Mouse (Mus musculus) right cerebral cortex, postnatal 14 days (tissue): Measurements from ENCODE around the gene Hdac1.
"Not testable (repeated sequence)": the region's sequence is repeated elsewhere in the genome, so short reads cannot be mapped to it uniquely, and the experiment has no call there.

Experiments
- DNase-seq: peaks from one replicate; pipeline ENCODE4 v3.0.0; 2022

Gene Hdac1

DNA sequence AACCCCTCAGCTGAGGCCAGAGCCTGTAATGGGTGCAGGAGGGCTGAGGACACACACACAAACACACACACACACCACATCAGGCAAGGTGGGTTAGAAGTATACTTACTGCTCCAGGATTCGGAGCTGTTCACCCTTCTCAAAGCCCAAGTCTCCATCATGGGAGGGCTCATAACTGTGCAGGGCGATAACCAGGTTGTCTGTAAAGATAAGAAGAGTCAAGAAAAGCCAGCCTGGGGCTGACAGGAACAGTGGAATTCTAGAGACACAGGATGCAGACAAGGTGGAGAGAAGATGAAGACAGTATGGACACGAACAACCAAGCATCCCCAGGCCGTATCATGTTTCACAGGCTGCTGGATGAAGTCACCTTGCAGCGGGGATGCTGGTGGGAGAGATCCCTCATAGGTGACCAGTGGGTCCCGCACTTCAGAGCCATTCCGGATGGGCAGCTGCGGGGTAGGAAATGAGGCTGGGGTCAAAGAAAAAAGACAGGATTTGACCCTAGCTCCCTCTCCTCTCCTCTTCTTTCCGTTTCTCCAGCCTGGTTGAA lies 14.8 kb upstream of the Hdac1 start:
- DNase-seq: no peak

DNA sequence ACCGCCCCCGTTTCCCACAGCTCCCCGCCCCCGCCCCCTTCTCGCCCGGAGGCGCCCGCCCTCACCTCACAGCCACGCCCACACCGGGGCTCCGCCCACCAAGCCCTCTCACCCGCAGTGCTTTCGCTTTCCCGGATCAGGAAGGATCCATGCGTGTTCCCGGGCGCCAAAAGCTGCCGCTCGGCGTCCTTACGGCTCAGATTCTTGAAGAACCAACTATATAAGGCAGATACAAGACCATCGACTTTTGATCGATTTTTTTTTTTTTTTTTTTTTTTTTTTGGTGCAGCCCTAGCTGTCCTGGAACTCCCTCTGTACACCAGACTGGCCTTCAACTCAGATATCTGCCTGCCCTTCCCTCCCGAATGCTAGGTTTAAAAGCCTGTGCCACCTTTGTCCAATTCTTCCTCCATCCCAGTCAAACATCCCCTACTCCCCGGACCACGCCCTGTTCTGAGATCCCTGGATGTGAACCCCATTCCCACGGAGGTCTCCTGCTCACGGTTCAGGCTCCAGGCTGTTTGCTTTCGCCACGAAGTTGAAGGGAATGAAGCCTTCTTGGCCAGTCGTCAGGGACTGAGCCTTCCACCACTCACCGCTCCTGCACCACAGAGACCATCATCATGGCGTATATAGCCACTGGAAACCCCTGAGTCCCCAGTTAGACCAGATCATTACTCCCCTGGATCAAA lies 14.2 kb upstream of the Hdac1 start:
- peak; percentile 81 for DNase-seq

DNA sequence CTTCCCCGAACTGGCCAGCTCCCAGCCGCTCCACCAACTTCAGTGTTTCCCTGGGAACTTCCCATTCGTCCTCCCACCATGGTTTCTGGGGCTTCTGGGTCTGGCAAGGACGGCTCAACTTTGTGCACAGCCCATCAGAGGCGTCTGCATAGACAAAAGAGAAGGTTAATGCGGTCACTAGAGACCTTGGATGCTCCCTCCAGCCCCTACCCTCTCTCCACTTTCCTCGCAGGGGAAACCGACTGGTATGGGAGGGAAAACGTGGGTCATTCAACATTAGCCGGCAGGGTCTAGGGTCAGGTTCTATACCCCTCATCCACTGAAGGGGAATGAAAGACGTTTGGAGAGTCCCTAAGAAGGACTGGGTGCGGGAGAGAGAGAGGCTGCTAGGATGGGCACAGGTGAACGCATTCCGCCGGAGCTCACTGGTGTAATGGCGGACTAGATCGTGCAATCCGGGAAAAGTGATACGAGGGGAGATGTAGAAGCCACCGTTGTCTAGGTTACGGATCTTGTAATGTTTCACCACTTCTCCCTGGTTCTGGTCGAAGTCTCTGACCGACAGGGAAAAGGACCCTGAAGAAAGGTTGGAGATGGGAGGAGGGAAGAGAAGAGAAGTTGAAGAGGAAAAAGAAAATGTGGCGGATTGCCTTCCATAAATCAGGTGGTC lies 13.5 kb upstream of the Hdac1 start:
- DNase-seq: no peak

DNA sequence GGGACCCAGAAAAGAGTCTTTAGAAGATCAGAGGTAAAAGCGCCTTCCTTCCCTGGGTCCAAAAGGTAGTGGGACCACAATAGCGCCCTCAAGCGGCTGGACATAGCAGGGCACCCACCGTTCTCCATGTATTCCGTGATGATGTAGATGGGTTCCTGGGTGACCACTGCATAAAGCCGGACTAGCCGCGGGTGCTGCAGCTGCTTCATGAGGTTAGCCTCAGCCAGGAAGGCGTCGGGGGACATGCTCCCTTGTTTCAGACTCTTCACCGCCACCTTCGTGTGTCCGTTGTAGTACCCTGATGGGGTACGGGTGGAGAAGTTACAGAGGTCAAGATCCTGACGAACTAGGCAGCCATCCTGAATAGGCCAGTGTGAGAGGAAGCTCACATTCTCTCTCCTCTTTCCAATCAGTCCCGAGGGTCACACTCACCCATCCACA lies 12.9 kb upstream of the Hdac1 start:
- DNase-seq: peak; percentile 55

DNA sequence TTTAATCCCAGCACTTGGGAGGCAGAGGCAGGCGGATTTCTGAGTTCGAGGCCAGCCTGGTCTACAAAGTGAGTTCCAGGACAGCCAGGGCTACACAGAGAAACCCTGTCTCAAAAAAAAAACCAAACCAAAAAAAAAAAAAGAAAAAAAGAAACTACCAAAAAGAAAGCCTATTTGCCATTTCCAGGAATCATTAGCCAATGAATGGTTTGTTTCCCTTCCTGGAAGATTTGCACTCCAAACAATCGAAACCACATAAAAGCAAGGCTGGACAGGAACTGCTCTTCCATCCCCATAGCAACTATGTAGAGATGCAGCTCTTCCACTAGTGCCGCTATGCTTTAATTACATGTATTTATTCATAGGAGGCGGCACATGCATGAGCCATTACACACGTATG lies 12.0 kb upstream of the Hdac1 start:
- not testable (repeated sequence) for DNase-seq

DNA sequence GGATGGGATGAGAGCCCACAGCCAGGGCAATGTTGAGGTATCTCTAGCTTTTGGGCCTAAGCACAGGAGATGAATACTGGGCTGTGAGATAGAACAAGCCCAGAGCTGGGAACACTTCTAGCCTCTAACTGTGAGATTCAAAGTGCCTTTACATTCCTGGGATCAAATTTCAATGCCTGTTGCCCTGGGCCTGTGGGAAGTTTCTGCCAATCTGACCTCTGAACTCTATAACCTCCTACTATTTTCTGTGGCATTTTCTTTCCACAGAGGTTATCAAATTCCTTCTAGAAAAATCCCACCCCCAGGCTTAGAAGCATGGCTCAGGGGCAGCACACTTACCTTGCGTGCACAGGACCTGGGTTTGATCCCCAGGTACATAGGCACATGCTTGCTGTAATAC lies 7.8 kb upstream of the Hdac1 start:
- no peak for DNase-seq

DNA sequence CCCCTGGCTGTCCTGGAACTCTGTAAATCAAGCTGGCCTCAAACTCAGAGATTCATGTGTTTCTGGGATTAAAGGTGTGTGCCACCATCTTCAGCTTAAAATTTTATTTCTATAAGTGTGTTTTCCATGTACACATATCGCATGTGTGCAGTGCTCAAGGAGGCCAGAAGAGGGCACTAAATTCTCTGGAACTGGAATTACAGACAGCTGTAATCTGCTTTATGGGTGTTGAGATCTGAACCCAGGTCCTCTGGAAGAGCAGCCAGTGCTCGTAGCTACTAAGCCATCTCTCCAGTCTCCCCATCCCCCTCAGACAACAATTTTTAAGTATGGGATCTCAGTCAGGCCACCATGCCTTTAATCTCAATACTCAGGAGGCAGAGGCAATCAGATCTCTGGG lies 6.8 kb upstream of the Hdac1 start:
- DNase-seq: peak; percentile 18

DNA sequence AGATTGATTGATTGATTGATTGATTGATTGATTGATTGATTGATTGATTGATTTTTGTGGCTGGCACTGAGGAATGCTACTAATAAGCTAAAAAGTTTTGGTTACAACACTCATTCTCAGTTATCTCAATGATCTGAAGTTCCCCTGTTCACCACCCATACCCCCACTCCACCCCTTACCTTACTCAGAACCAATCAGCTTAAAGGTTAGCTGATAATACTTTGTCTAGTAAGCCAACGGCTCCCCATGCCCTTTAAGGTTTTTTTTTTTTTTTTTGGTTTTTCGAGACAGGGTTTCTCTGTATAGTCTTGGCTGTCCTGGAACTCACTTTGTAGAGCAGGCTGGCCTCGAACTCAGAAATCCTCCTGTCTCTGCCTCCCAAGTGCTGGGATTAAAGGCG lies 5.1 kb upstream of the Hdac1 start:
- DNase-seq: not testable (repeated sequence)

DNA sequence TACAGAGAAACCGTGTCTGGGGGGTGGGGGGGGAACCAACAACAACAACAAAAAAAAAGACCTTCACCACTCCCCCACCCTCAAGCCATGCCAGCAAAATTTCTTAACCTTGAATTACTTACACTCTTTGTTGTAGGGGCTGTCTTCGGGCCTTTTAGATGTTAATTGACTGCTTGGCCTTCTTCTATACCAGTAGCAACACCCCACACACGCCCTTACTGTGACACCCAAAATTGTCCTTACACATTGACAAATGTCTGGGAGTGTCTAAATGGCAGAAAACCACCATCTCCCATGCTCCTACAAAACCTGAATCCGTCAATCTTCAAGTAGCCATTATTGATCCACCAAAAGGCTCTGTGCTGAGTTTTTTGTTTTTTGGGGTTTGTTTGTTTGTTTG lies 1.6 kb upstream of the Hdac1 start:
- no peak for DNase-seq

DNA sequence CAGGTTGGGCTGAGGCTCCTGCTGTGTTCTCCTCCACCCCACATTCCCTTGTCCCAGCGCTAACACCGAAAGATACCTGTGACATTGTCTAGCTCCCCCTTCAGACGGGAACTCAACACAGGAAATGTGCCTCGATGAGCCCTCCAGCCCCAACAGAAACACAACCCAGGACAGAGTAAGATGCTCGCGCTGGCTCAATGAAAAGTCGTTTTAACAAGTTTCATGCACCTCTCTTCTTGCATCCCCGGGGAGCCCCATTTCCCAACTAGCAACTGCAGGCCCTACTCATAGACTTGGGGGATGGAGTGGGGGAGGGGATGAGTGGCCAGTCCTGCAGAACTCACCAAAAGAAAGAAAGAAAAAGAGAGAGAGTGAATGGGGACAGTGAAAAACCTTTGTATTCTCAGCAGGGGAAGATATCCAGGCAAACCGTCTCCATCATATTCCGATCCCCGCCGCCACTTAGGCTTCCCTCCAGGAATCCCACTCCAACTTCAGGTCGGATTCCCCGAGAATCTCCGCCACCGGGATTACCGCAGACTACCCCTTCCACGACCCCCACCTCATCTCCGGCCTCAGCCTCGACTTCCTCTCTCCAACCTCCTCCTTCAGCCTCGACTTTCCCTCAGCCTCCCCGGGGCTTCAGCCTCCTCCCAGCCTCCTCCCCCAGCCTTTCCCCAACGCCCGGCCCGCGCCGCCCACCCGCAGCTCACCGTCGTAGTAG lies 483 bp downstream of the Hdac1 start:
- no peak for DNase-seq

DNA sequence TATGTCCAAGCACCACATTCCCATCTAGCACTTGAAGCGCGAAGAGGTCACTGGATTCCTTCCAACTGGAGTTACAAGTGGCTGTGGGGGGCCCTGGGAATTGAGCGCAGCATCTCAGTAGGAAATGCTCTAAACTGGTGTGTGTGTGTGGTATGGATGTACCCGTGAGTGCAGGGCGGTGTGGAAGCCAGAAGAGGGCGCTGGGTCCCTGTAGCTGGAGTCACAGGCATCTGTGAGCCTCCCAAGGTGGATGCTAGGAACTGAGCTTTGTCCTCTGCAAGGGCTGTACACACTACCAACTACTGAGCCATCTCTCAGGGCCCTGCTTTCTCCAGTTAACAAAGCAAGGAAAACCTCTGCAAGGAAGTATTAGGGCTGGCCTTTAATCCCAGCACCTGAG lies 2.5 kb downstream of the Hdac1 start:
- no peak for DNase-seq

DNA sequence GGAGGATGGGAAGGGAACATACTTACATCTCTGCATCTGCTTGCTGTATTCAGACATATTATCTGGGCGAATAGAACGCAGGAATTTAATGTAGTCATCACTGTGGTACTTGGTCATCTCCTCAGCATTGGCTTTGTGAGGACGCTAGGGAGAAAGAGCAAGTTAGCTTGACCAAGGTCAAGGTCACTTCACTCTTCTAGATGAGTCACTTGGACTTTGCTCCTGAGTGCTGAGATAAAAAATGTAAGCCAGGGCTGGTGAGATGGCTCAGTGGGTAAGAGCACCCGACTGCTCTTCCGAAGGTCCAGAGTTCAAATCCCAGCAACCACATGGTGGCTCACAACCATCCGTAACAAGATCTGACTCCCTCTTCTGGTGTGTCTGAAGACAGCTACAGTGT lies 13.6 kb downstream of the Hdac1 start:
- DNase-seq: not testable (repeated sequence)

DNA sequence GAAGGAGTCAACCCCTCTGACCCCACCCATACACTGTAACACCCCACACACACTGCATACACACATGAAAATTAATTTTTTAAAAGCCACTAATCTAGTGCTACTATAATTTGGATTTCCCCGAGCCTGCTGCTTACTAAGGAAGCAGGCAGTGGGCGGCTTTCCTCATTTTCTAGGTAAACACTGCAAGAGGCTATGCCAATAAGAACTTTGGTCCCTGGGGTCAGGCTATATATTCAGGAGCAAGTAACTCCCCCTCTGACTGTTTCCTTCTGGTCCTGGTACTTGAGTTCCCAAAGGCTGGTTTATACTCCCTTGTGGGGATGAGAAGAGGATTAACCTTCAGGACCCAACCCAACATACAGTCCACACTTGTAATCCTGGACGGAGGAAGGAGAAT lies 16.6 kb downstream of the Hdac1 start:
- no peak for DNase-seq

DNA sequence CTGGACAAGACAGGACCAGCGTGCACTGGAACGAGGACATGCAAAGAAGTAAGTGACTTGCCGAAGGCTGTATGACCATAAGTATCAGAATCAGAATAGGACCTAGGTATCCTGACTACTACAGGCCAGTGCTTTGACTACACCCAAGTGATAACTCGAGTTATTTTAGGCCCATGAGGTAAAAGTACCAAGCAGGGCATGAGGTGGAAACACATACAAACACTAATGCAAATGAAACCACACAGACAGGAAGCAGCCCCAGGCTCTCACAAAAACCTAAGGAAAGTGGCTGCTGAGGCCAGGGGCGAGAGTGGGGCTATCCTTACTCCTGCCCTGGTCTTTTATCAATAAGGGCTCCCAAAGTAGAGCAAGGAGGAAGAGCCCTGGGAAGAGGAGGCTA lies 17.2 kb downstream of the Hdac1 start:
- DNase-seq: no peak

DNA sequence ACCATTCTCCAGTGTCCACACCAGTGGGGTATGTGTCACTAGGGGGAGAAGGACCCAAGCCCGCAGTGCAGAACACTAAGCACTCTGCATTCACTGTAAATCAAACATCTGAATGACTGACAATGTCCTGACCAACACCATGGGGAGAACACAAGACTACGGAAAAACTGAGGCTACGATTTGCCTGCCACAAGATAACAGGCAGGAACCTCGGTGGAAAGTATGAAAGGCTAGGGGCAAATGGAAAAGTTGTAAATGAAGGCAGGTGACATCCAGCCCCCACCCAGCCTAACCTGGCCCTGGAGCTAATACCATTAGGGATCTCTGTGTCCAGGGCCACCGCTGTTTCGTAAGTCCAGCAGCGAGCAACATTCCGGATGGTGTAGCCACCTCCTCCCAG lies 24.0 kb downstream of the Hdac1 start:
- DNase-seq: no peak

DNA sequence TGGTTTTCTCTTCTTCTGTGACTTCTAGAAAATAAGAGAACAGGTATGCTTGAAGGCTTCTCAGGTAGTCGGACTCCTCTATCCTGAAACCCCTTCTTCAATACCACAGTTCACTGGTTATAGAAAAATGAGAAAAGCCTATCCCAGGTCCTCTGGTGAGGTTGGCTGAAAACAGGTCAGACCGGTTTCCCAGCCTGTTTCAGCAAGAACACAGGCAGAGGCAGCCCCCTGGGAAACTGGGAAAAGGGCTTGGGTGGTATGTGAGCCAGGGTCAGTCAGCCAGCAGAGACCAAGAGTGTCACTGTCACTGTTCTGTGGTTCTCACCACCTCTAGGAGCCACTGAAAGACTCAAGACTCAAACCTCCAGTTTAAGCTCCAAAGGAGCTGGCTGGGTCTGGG lies 25.6 kb downstream of the Hdac1 start:
- DNase-seq: no peak

DNA sequence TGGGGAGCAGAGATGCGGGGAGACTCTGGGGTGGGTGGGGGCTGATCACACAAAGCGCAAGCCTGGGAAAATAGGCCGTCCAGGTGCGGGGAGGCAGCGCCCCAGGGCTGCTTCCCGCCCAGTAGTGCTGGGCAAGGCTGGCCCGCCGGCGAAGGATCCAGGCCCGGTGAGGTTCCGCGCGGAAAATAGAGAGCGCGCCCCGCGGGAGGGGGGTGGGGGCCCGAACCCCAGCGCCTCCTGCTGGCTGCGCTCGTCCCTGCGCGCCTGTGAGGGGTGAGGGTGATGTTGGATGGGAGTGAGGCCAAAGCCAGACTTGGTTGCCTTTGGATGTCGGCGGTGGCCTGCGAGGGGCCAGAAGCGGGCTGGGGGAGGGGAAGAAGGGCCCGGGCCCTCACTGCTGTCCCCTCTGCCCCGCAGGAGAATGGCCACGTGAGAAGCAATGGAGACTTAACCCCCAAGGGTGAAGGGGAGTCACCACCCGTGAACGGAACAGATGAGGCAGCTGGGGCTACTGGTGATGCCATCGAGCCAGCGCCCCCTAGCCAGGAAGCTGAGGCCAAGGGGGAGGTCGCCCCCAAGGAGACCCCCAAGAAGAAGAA lies 28.1 kb downstream of the Hdac1 start:
- peak; percentile 82 for DNase-seq

DNA sequence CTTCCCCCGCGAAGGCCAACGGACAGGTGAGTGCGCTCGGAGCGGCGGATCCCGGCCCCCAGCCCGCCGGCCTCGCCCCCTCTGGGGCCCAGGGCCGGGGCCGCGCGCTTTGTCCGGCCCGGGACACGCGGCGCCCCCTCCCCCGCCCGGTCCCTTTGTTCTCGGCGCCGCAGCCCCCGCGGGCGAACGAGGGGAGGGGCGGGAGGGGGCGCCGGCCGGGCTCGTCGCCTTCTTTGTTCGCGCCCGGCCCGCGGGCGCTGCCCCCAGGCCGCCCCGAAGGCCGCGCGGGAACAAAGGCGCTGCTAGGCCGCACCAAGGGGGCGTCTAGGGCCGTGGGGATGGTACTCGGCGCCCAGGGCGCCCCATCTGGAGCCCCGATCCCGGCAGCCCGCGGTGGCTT lies 28.6 kb downstream of the Hdac1 start:
- peak; percentile 40 for DNase-seq

DNA sequence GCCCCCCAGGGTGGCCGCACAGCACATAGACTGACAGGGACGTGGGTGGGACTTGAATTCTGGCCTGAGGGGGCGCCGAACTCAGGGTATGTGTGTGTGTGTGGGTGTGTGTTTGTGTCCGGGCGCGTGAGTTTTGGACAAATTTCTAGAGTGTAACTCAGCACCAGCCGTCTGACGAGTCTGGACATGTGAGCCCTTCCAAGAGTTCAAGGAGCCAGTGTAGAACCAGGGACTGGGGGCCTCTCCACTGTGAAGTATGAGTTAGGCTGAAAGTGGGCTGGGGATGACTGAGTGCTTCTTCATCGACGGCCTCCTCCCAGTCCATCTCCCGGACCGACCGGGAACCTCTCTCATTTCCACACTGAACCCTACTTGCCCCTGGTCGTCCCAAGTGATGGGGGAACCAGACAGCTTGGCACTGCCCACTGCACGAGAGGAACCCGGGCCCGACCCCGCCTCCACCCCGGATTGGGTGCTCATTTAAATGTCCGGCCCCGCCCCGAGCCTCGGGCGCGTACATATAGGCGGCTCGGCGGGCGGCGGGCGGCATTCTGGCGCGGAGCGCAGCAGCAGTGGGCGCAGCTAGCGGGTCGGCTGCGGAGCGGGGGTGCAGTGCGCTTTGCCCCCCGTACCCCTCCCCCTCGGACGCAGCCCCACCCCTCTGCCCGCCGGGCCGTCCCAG lies 29.3 kb downstream of the Hdac1 start, which contains the start of gene Marcksl1:
TSS of gene Marcksl1 (plus strand) at position 496 of the 682 bp plus-strand sequence.
- peak; percentile 93 for DNase-seq

DNA sequence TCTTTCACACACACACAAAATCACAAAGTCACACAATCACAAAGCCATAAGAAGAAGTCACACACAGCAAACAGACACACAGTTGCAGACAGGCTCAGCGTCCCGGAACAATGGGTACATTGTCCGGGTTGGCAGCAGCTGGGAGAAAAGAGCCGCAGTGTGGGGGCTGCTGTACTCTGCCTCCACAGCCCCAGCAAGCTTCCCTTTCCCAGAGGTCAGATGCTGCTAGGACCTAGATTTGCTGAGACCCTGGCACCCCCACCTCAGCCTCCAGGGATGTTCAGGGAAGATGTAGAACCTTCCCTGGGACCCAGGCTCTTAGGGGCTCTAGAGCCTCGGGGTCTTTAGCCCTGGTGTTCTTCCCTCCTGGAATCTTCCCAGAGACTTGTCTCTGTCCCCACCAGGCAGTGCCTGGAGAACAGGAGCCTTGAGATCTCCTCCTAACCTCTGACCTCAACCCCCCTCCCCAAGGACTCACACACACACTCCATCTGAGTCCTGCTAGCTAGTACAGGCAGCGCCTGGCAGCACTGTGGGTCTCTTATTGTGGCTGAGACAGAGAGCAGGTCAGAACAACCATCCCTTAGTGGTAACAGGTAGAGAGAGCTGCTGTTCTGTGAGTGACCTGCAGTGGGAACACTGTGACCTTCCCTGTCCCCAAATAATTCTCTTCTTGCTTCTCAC lies 31.0 kb downstream of the Hdac1 start:
- DNase-seq: no peak

DNA sequence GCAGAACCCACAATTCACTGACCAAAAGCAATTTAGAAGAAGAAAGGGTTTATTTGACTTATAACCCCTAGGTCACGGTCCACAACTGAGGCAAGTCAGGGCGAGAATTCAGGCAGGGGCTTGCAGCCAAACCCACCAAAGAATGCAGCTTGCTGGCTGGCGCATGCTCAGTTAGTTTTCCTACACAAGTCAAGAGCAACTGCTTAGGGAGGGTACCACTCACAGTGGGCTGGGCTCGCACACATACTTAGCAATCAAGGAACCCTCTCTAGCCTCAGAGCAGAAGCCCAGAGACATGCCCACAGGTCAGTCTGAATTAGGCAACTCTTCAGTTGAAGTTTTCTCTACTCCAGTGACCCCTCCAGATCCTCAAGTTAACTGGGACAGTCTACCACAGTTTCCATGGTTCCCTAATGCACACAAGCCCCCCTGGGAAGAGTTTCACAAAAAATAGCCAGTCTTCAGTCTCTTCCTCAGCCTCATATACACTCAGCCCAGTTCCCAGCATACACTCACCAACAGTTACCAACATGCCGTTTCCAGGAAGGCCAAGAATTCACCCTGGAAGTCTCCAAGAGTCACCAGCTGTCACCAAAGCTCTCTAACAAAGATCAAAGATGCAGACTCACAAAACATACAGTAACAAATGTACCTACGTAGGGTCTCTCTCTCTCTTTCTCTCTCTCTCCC lies 31.6 kb downstream of the Hdac1 start:
- DNase-seq: no peak
